Mouse (Mus musculus) embryonic facial prominence, embryonic 15.5 days (tissue): ENCODE results near the gene Gm49405. TPM values are rescaled to one million over a fixed set of nuclear protein-coding genes. Genes with fewer than 3 reads are reported as not detected.
"Not testable (repeated sequence)": the region's sequence is repeated elsewhere in the genome, so short reads cannot be mapped to it uniquely, and the experiment has no call there.

Source experiments
- ATAC-seq: fragments of 200-750 bp; cut with Nextera tagmentation; 2 replicates; pipeline ENCODE4 v1.8.0; 2017; ENCODE audit warnings: low read depth, moderate TSS enrichment; ENCODE audit not compliant: insufficient number of reproducible peaks, low FRiP score, low TSS enrichment
- H3K27ac ChIP-seq: fragments of 300-500 bp; sonication (generic); replicated peaks from 2 replicates; pipeline ENCODE4 v1.5.1; 2015; ENCODE audit warnings: mild to moderate bottlenecking, inconsistent platforms
- H3K27me3 ChIP-seq: fragments of 300-500 bp; sonication (generic); 2 replicates; pipeline ENCODE4 v1.6.1; 2015; ENCODE audit warnings: inconsistent platforms
- H3K36me3 ChIP-seq: fragments of 300-500 bp; sonication (generic); 2 replicates; pipeline ENCODE4 v1.6.1; 2015; ENCODE audit warnings: mild to moderate bottlenecking, inconsistent platforms
- H3K4me1 ChIP-seq: fragments of 300-500 bp; sonication (generic); 2 replicates; pipeline ENCODE4 v1.6.1; 2015; ENCODE audit warnings: inconsistent platforms
- H3K4me2 ChIP-seq: fragments of 300-500 bp; sonication (generic); replicated peaks from 2 replicates; pipeline ENCODE4 v1.6.1; 2015; ENCODE audit warnings: mild to moderate bottlenecking, inconsistent platforms
- H3K4me3 ChIP-seq: fragments of 300-500 bp; sonication (generic); replicated peaks from 2 replicates; pipeline ENCODE4 v1.5.1; 2015; ENCODE audit warnings: mild to moderate bottlenecking, inconsistent platforms
- H3K9ac ChIP-seq: fragments of 300-500 bp; sonication (generic); 2 replicates; pipeline ENCODE4 v1.6.1; 2015; ENCODE audit warnings: inconsistent platforms
- H3K9me3 ChIP-seq: fragments of 300-500 bp; sonication (generic); replicated peaks from 2 replicates; pipeline ENCODE4 v1.6.1; 2016; ENCODE audit warnings: inconsistent platforms
- WGBS: fragments of 180-500 bp; shearing (Covaris S2); methylation state at CpG from one replicate; pipeline ENCODE4 v1.1.7; 2015; 5-methylcytosine and 5-hydroxymethylcytosine counted together
- polyA plus RNA-seq: library from polyadenylated mRNA; unstranded; fragments of >200 nt; fragmentation: Nextera tagmentation; extraction: Ambion mirVana; gene quantifications from 2 replicates; pipeline ENCODE4 v1.2.1, GENCODE M21; 2015

Gm49405 gene
- polyA plus RNA-seq, 1 experiment from 2014 or later: 4.7 TPM

GRCm38 (mm10) chr19:3964030-3964429, 36.4 kb upstream of the Gm49405 start:
- ATAC-seq: no peak
- WGBS: 69% methylated on average over 4 of the region's 4 CpGs

DNA sequence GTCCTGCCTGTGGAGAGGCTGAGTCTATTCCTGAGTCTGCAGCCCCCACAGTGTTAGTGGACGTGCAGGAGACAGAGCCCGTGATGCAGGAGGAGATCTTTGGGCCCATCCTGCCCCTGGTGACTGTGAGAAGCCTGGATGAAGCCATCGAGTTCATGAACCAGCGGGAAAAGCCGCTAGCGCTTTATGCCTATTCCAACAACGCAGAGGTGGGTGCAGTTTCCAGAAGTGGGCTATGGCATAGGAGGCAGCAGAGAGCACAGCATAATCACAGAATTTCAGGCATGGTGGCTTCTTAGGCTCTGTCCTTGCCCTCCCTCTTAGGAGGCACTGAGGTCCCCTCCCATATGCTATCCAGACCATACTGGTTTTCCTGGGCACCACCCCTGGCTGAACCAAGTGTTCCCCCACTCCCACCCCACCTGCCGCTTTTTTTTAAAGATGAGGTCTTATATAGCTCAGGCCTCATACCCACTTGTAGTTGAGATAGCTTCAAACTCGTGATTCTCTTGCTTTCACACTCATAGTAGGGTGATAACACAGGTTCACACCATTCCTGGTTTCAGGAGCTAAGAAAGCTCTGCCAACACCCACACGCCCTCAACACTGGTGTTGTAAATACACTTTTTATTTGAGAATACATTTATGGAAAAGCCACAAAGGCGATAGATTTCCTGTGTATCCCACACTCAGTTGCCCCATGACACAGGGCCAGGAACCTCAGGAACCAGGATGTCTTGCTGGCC, 33.9 kb upstream of the Gm49405 start:
- Histone ChIP-seq H3K36me3 (no peaks in the 10 kb centered on the region), H3K4me3 (no peak overlapping the region), H3K4me1 (0 out of 2 replicates have a peak, but pooled peaks cover 1% of the 10 kb centered on the region), H3K27ac (no peak overlapping the region), H3K4me2 (no peak overlapping the region), H3K9me3 (no peaks in the 10 kb centered on the region), H3K27me3 (no peaks in the 10 kb centered on the region), H3K9ac (no peak overlapping the region)
- 70% methylated on average over 11 of the region's 11 CpGs for WGBS
- no peak for ATAC-seq

More at GRCm38 (mm10) chr19:3964030-3964429, 36.4 kb upstream of the Gm49405 start:
- H3K27me3 ChIP-seq: no peaks in the 10 kb centered on the region
- no peaks in the 10 kb centered on the region for H3K9me3 ChIP-seq
- H3K9ac ChIP-seq: no peak overlapping the region
- no peak overlapping the region for H3K4me2 ChIP-seq
- no peak overlapping the region for H3K27ac ChIP-seq
- no peaks in the 10 kb centered on the region for H3K36me3 ChIP-seq
- H3K4me3 ChIP-seq: no peak overlapping the region
- no peaks in the 10 kb centered on the region for H3K4me1 ChIP-seq

DNA sequence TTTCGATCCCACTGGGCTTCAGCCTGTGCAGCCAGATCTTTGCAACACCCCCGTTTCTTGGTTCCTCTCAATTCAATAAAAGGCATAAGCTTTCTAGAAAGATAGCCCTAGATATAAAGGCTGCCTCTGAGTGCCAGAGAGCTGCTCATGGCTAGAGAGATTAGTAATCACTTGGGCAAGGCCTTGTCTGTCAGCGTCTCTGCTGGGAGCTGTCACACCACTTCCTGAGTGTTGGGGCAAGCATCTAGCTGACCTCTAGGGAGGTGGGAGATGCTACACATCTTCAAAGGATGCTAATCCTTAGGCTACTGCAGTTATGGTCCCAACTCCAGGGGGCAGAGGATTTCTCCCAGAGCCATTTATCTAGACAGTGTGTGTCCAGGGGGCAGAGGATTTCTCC, 33.2 kb upstream of the Gm49405 start:
- Histone ChIP-seq H3K4me3 (no peak overlapping the region), H3K9ac (no peak overlapping the region), H3K36me3 (no peaks in the 10 kb centered on the region), H3K9me3 (no peaks in the 10 kb centered on the region), H3K4me1 (peaks cover 6% of the 10 kb centered on the region; the same call in 1 of the 2 replicates), H3K4me2 (no peak overlapping the region), H3K27ac (no peak overlapping the region), H3K27me3 (no peaks in the 10 kb centered on the region)
- no peak for ATAC-seq
- WGBS: 56% methylated on average over 3 of the region's 3 CpGs

GRCm38 (mm10) chr19:3972229-3972628, 28.2 kb upstream of the Gm49405 start, which contains the start of gene Aldh3b2:
Aldh3b2 (plus strand) TSS chr19:3972328.
- Histone ChIP-seq H3K27ac (peak within 1 kb of the TSS; percentile 65), H3K4me2 (peak within 1 kb of the TSS; percentile 12; the same call in 1 of the 2 replicates), H3K9me3 (no peaks in the 10 kb centered on the region), H3K4me3 (no peak within 1 kb of the TSS), H3K4me1 (peaks cover 12% of the 10 kb centered on the region), H3K36me3 (no peaks in the 10 kb centered on the region), H3K9ac (no peak within 1 kb of the TSS), H3K27me3 (no peaks in the 10 kb centered on the region)
- WGBS: 19% methylated on average over 9 of the region's 9 CpGs
- peak; percentile 40; the same call in 1 of the 2 replicates for ATAC-seq

DNA sequence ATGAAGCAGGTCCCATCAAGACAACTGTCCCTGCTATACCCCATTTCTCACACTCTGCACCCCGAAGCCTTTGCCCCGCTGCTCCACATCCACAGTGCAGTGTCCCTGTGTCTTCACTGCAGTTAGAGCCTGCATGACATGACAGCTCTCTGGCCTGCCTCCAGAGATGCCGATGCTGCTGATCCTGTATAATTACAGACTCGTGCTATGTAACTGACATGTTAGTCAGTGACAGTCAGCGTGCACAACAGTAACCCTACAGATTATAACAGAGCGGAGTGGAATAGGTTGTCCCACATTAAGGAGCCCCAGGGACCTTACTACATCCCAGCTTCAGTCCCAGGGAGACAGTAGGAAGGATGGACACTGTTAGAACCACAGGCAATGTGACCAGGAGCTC, 25.8 kb upstream of the Gm49405 start:
- H3K4me1 ChIP-seq: peaks cover 12% of the 10 kb centered on the region
- not testable (repeated sequence) for H3K36me3 ChIP-seq, H3K4me3 ChIP-seq, H3K9me3 ChIP-seq, H3K27ac ChIP-seq, H3K9ac ChIP-seq, H3K4me2 ChIP-seq, H3K27me3 ChIP-seq, ATAC-seq
- 58% methylated on average over 6 of the region's 6 CpGs for WGBS

- Histone ChIP-seq H3K4me1 (peaks cover 16% of the 10 kb centered on the region), H3K4me2 (no peak overlapping the region), H3K27ac (no peak overlapping the region), H3K9ac (no peak overlapping the region), H3K4me3 (no peak overlapping the region), H3K9me3 (no peaks in the 10 kb centered on the region), H3K27me3 (no peaks in the 10 kb centered on the region), H3K36me3 (no peaks in the 10 kb centered on the region)
- 55% methylated on average over 2 of the region's 2 CpGs for WGBS
- no peak for ATAC-seq
Observed at GRCm38 (mm10) chr19:3975866-3976265, 24.6 kb upstream of the Gm49405 start.

- ATAC-seq: peak; percentile 70
- H3K9ac ChIP-seq: no peak overlapping the region
- peaks cover 8% of the 10 kb centered on the region for H3K4me1 ChIP-seq
- H3K4me3 ChIP-seq: no peak overlapping the region
- no peak overlapping the region for H3K4me2 ChIP-seq
- H3K36me3 ChIP-seq: no peaks in the 10 kb centered on the region
- no peak overlapping the region for H3K27ac ChIP-seq
- H3K9me3 ChIP-seq: no peaks in the 10 kb centered on the region
- WGBS: 11% methylated on average over 4 of the region's 4 CpGs
- no peaks in the 10 kb centered on the region for H3K27me3 ChIP-seq
Observed at GRCm38 (mm10) chr19:3980309-3980708, 20.1 kb upstream of the Gm49405 start.

- Histone ChIP-seq H3K9me3 (no peaks in the 10 kb centered on the region), H3K4me2 (no peak overlapping the region), H3K4me3 (no peak overlapping the region), H3K27me3 (no peaks in the 10 kb centered on the region), H3K4me1 (peaks cover 8% of the 10 kb centered on the region), H3K9ac (no peak overlapping the region), H3K36me3 (no peaks in the 10 kb centered on the region), H3K27ac (no peak overlapping the region)
- no peak for ATAC-seq
- WGBS: 78% methylated on average over 9 of the region's 9 CpGs
Observed at GRCm38 (mm10) chr19:3980917-3981316, 19.5 kb upstream of the Gm49405 start.

GRCm38 (mm10) chr19:3983527-3984200, 16.8 kb upstream of the Gm49405 start:
- Histone ChIP-seq H3K36me3 (no peaks in the 10 kb centered on the region), H3K9me3 (no peaks in the 10 kb centered on the region), H3K4me2 (no peak overlapping the region), H3K9ac (no peak overlapping the region), H3K4me3 (no peak overlapping the region), H3K4me1 (peaks cover 20% of the 10 kb centered on the region), H3K27me3 (no peaks in the 10 kb centered on the region), H3K27ac (0 out of 2 replicates have a peak overlapping the region, but pooled peaks have one; percentile 6)
- 36% methylated on average over 9 of the region's 9 CpGs for WGBS
- ATAC-seq: no peak

DNA sequence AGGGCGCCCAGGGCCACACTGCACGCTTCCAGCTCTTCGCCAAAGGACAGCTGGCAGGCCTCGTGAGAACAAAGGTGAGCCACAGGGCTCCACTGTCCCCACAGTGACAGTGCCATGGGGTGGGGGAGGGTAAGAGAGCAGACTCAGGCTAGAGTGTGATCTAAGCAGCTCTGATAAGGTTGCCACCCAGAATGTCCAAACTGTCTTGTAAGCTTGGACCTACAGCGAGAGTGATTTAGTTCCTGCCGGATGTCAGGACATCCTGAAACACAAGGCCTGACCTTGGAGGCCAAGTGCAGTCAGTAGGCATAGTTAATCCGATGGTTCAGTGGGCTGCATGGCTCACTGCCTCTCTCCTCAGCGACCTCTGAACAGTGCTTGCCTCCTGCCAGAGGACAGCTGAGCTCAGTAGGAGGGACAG, 15.2 kb upstream of the Gm49405 start:
- H3K9me3 ChIP-seq: no peaks in the 10 kb centered on the region
- no peak overlapping the region for H3K4me3 ChIP-seq
- ATAC-seq: no peak
- H3K4me2 ChIP-seq: no peak overlapping the region
- WGBS: 47% methylated on average over 8 of the region's 8 CpGs
- no peak overlapping the region for H3K9ac ChIP-seq
- peaks cover 16% of the 10 kb centered on the region for H3K4me1 ChIP-seq
- no peaks in the 10 kb centered on the region for H3K36me3 ChIP-seq
- H3K27ac ChIP-seq: 0 out of 2 replicates have a peak overlapping the region, but pooled peaks have one; percentile 24
- no peaks in the 10 kb centered on the region for H3K27me3 ChIP-seq

DNA sequence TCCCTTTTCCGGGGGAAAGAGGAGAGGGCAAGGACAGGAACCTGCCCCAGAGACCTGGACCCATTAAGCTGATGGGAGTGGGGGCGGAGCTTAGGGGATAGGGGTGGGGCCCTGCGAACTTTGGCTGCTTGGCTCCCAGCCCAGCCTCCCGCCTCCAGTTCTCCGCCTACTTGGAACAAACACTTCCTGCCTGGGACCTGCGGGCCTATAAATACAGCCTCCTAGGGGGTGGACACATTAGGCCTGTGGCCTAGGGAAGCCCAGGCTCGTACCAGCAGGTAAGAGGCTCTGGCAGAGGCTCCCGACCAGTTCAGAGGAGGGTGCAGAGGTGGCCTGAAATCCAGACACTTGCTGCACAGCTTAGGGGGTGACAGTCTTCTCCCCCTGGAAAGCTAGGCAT, 14.1 kb upstream of the Gm49405 start, which contains the start of gene Acy3:
Gene Acy3, plus strand, starts transcription at position 237 of the 400 bp plus-strand sequence.
- WGBS: 9% methylated on average over 8 of the region's 8 CpGs
- Histone ChIP-seq H3K9me3 (no peaks in the 10 kb centered on the region), H3K4me2 (peak within 1 kb of the TSS; percentile 26), H3K4me1 (peaks cover 16% of the 10 kb centered on the region), H3K27ac (peak within 1 kb of the TSS; percentile 24; the same call in 1 of the 2 replicates), H3K4me3 (no peak within 1 kb of the TSS; the same call in 1 of the 2 replicates), H3K9ac (no peak within 1 kb of the TSS), H3K27me3 (no peaks in the 10 kb centered on the region), H3K36me3 (no peaks in the 10 kb centered on the region)
- ATAC-seq: no peak
